Mouse (Mus musculus): ENCODE measurements around the gene Syn3.

Gene Syn3

GRCm38 (mm10) chr10:86307235-86307634 lies 191.5 kb downstream of the Syn3 start:
- no peak for DNase-seq (ENCODE audit: low read depth)

GRCm38 (mm10) chr10:86304583-86304982 lies 194.1 kb downstream of the Syn3 start:
- no peak for DNase-seq (ENCODE audit: low read depth)

GRCm38 (mm10) chr10:86303495-86303876 lies 195.2 kb downstream of the Syn3 start:
- no peak for DNase-seq (ENCODE audit: low read depth)

- DNase-seq (ENCODE audit: low read depth), result no peak
These were observed 195.8 kb downstream of the Syn3 start for GRCm38 (mm10) chr10:86302761-86303494.

GRCm38 (mm10) chr10:86302318-86302648 lies 196.4 kb downstream of the Syn3 start:
- DNase-seq (ENCODE audit: low read depth), result no peak

GRCm38 (mm10) chr10:86301593-86302317 lies 196.9 kb downstream of the Syn3 start:
- DNase-seq (ENCODE audit: low read depth), result no peak

GRCm38 (mm10) chr10:86301117-86301490 lies 197.6 kb downstream of the Syn3 start:
- DNase-seq (ENCODE audit: low read depth), result no peak

GRCm38 (mm10) chr10:86300293-86301116 lies 198.2 kb downstream of the Syn3 start, which contains the start of gene Timp3:
TSS of gene Timp3 (plus strand) at chr10:86300372.
- no peak for DNase-seq (ENCODE audit: low read depth)

DNA sequence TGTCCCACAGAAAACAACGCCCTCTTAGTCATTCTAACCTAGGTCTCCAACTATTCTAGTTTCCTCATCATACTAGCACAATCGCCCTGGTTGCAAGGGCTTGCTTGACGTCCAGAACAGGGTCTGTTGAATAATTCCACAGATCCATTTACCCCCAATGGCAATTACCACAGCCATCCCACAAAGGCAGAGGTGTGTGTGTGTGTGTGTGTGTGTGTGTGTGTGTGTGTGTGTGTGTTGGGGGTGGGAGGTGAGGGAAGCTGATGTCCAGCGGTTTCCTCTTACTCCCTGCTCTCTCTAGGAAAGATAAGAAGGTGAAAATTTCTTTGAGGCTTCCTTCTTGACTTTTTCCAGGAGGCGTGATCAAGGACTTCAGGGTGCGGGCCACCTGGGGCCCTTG lies 198.9 kb downstream of the Syn3 start:
- no peak for DNase-seq (ENCODE audit: low read depth)

DNA sequence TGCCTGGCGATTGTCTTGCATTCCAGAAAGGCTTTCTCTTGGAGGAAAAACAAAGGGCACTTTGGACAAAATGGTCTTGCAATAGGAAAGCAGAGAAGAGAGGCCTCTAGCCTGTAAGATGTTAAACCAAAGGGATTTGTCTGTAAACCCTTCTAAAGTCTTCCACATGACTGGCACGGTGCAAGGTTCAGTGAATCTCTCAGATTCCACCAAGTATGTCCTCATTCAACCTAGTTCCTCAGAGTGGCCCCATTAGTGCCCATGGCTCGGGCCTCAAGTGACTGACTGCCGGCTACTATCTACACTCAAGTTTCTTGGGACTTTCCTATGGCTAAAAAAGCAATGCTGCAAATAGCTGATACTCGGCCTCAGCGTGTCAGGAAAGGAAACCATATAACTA lies 200.4 kb downstream of the Syn3 start:
- DNase-seq (ENCODE audit: low read depth), result no peak

DNA sequence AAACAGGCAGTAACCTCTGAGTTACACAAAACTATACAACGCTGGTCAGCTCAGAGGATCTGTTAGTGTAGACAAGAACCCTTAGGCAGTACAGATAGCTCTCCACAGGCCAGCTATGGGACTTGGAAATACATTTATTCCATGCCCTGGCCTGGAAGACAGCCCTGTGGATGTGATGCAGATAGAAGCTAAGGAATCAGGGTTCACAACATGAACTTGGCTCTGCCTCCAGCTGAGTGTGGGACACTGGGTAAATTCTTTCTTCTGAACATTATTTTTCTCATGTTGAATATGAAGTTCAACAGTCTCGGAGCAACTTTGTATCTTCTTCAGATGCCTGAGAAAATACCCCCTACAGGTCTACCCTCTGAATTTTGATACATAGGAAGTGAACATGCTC lies 201.4 kb downstream of the Syn3 start:
- no peak for DNase-seq (ENCODE audit: low read depth)

GRCm38 (mm10) chr10:86296111-86296510 lies 202.6 kb downstream of the Syn3 start:
- peak; percentile 36 for DNase-seq (ENCODE audit: low read depth)

DNA sequence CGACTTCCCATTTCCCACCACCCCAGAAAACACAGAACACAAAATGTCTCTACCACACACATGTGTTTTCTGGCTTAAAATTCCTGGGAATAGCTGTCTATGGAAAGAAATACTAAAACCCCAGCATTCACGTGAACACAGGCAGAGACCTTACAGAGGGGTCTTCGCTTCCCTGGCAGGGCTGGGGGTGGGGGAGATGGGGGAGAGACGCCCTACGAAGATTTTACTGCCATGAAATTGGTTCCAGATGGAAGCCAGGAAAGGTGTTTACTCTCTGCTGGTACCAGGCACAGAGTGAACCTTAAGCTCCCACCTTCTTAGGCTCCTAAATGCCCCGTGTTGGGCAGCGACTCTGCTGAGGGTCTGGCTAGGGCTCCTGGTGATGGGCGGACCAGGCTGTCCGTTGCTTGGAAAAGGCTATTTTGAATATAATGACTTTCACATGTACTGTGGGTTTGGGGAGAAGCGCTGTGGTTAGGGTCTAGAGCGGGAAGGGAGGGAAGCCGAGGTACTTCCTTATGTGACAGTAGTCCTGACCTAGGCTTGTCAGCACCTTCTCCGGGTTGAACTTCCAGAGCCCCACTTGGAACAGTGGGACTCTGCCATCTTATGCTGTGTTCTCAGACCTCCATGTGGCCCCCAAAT lies 203.1 kb downstream of the Syn3 start:
- no peak for DNase-seq (ENCODE audit: low read depth)

GRCm38 (mm10) chr10:86294599-86295365 lies 203.9 kb downstream of the Syn3 start:
- DNase-seq (ENCODE audit: low read depth), result no peak

DNA sequence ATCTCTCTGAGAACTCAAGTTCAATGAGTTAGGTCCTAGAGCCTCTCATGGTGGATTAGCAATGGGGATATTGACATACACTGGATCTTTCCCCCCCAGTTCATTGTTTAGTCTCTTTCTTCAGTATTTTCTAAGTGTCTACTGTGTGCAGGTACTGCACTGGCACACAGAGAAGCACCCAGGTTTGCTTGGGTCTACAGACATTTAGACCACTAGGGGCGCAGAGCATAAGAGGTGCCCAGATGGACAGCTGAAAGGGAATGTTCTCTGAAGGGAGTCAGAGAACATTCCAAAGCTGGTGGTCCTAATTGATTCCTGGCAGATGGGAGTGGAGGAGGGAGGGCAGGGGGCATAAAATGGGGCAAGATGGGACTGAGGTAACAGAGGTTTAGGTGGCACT lies 204.8 kb downstream of the Syn3 start:
- no peak for DNase-seq (ENCODE audit: low read depth)

DNA sequence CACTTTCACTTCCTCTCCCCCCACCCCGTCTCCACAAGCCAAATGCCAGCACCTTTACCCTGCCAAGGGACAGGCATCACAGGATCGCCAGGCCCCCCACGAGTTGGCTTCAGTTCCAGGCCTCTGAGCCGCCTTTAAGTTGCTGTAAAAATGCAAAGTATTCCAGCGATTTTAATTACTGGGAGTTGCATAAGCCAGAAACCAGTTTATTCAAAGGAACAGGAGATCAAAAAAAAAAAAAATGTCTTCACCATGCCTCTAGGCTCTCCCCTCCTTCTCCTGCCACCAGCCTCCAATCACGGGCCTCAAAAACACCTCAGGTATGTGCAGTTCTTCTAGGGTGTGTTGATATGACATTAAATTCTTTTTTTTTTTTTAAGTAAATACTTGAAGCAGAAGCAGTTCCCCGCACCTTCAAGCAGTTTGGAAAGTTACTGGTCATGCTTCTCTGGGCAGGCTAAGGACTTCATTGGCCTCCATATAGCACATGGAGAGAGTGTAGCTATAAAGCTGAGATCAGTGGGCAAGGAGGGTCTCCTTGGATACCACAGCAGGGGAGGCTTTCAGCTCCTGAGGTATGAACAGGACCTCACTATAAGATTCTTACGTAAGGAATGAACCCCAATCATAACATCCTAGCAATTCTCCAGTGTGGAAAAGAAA lies 208.5 kb downstream of the Syn3 start:
- DNase-seq (ENCODE audit: low read depth), result no peak

GRCm38 (mm10) chr10:86286508-86286907 lies 212.2 kb downstream of the Syn3 start:
- no peak for DNase-seq (ENCODE audit: low read depth)

DNA sequence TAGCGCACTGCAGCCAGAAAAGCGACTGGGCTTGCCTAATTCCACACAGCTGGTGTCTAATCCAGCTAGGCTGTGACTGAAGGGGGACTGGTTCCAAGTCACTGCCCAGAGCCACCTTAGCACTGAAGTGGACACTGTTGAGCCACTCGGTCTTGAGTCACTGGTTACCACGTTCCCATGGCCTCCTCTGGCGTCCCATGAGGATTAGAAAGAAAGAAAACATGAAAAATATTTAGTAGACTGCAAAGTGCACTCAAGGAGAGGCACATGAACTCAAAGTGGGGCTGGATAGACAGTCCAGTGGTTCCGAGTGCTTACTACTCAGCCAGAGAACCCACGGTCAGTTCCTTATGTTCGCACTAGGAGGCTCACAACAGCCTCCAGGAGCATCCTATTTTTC lies 217.5 kb downstream of the Syn3 start:
- no peak for DNase-seq (ENCODE audit: low read depth)

- DNase-seq (ENCODE audit: low read depth), result no peak
These were observed 219.0 kb downstream of the Syn3 start for GRCm38 (mm10) chr10:86279579-86280168.

- no peak for DNase-seq (ENCODE audit: low read depth)
These were observed 220.2 kb downstream of the Syn3 start for GRCm38 (mm10) chr10:86278481-86278880.

- no peak for DNase-seq (ENCODE audit: low read depth)
These were observed 221.4 kb downstream of the Syn3 start for GRCm38 (mm10) chr10:86277327-86277726.

Measured in naive thymus-derived CD4-positive, alpha-beta T cell, adult 2 months (primary cell).